Mouse (Mus musculus) gastrocnemius, postnatal 25 days (tissue): ENCODE measurements around the gene Sh2b2. TPM values are rescaled to one million over a fixed set of nuclear protein-coding genes. Genes with fewer than 3 reads are reported as not detected.
"Not testable (repeated sequence)": the region's sequence is repeated elsewhere in the genome, so short reads cannot be mapped to it uniquely, and the experiment has no call there.

Source experiments
- DNase-seq: peaks from one replicate; pipeline ENCODE4 v3.0.0; 2022
- total RNA-seq, 2 experiments: library from RNA; stranded (reverse); gene quantifications; 1 replicate in 1 of 2; 2 replicates in 1 of 2; pipeline ENCODE4 v1.2.3; 2021

Gene Sh2b2
- total RNA-seq, 2 experiments from 2014 or later: 2.8 to 6.1 TPM

- no peak for DNase-seq
Observed at GRCm38 (mm10) chr5:136240381-136240780, 6.0 kb downstream of the Sh2b2 start.

GRCm38 (mm10) chr5:136237607-136238006 lies 8.7 kb downstream of the Sh2b2 start:
- DNase-seq: no peak

GRCm38 (mm10) chr5:136236611-136237010 lies 9.7 kb downstream of the Sh2b2 start:
- no peak for DNase-seq

GRCm38 (mm10) chr5:136230348-136231035 lies 15.9 kb downstream of the Sh2b2 start:
- DNase-seq: peak; percentile 78

GRCm38 (mm10) chr5:136226246-136226876 lies 20.0 kb downstream of the Sh2b2 start:
- no peak for DNase-seq

GRCm38 (mm10) chr5:136218585-136218984 lies 27.8 kb downstream of the Sh2b2 start:
- no peak for DNase-seq

GRCm38 (mm10) chr5:136217932-136218381 lies 28.4 kb downstream of the Sh2b2 start:
- no peak for DNase-seq

- no peak for DNase-seq
Observed at GRCm38 (mm10) chr5:136217004-136217665, 29.2 kb downstream of the Sh2b2 start.

- DNase-seq: no peak
Observed at GRCm38 (mm10) chr5:136215958-136216357, 30.4 kb downstream of the Sh2b2 start.

GRCm38 (mm10) chr5:136215211-136215610 lies 31.1 kb downstream of the Sh2b2 start:
- DNase-seq: no peak

- DNase-seq: no peak
Observed at GRCm38 (mm10) chr5:136213716-136214115, 32.6 kb downstream of the Sh2b2 start.

GRCm38 (mm10) chr5:136212716-136213115 lies 33.6 kb downstream of the Sh2b2 start:
- DNase-seq: no peak

- DNase-seq: not testable (repeated sequence)
Observed at GRCm38 (mm10) chr5:136211341-136212102, 34.8 kb downstream of the Sh2b2 start.

GRCm38 (mm10) chr5:136210549-136210948 lies 35.8 kb downstream of the Sh2b2 start:
- no peak for DNase-seq

GRCm38 (mm10) chr5:136201832-136202231 lies 44.5 kb downstream of the Sh2b2 start:
- peak; percentile 29 for DNase-seq

GRCm38 (mm10) chr5:136199526-136199925 lies 46.8 kb downstream of the Sh2b2 start:
- DNase-seq: no peak

- peak; percentile 91 for DNase-seq
Observed at GRCm38 (mm10) chr5:136198474-136199391, 47.6 kb downstream of the Sh2b2 start, which contains the start of gene Prkrip1. Prkrip1 (minus strand) TSS chr5:136198963.

- DNase-seq: no peak
Observed at GRCm38 (mm10) chr5:136191870-136192269, 54.5 kb downstream of the Sh2b2 start.

GRCm38 (mm10) chr5:136186723-136187122 lies 59.6 kb downstream of the Sh2b2 start:
- peak; percentile 37 for DNase-seq

- DNase-seq: no peak
Observed at GRCm38 (mm10) chr5:136183766-136184165, 62.6 kb downstream of the Sh2b2 start.

- no peak for DNase-seq
Observed at GRCm38 (mm10) chr5:136182830-136183229, 63.5 kb downstream of the Sh2b2 start.
